Mouse (Mus musculus) erythroblast, adult 5-6 weeks (primary cell): ENCODE data around the gene Ctnna2. TPM values are rescaled to one million over a fixed set of nuclear protein-coding genes. Genes with fewer than 3 reads are reported as not detected.

Experiments used
- ATAC-seq: replicated peaks from 2 replicates; pipeline ENCODE4 v1.8.0; 2016; ENCODE audit warnings: moderate number of reproducible peaks, mild to moderate bottlenecking, moderate TSS enrichment, inconsistent platforms; ENCODE audit not compliant: poor library complexity, low FRiP score, severe bottlenecking
- total RNA-seq, 2 experiments: library from RNA; stranded (forward) in 1 of 2; stranded (reverse) in 1 of 2; fragments of 150-400 nt in 1 of 2; fragments of 200-764, 138-1000 nt in 1 of 2; gene quantifications; 2 replicates each; pipeline versions ENCODE4 v1.2.3 to v1.2.4; 2015 to 2017; ENCODE audit warnings: low replicate concordance in 2 of 2

Gene Ctnna2
- total RNA-seq, 2 experiments from 2014 or later: not detected

- no peak for ATAC-seq
Measured at GRCm38 (mm10) chr6:77462737-77463136, 516.8 kb downstream of the Ctnna2 start.

GRCm38 (mm10) chr6:77457919-77458318 is 521.6 kb downstream of the Ctnna2 start:
- ATAC-seq: no peak

- no peak for ATAC-seq
Measured at GRCm38 (mm10) chr6:77446861-77447260, 532.6 kb downstream of the Ctnna2 start.

GRCm38 (mm10) chr6:77443906-77444305 is 535.6 kb downstream of the Ctnna2 start:
- no peak for ATAC-seq

GRCm38 (mm10) chr6:77441051-77441450 is 538.4 kb downstream of the Ctnna2 start:
- ATAC-seq: no peak

- ATAC-seq: no peak
Measured at GRCm38 (mm10) chr6:77430381-77430780, 549.1 kb downstream of the Ctnna2 start.

- no peak for ATAC-seq
Measured at GRCm38 (mm10) chr6:77425746-77426145, 553.8 kb downstream of the Ctnna2 start.

- ATAC-seq: no peak
Measured at GRCm38 (mm10) chr6:77424826-77425225, 554.7 kb downstream of the Ctnna2 start.

GRCm38 (mm10) chr6:77421564-77422139 is 557.8 kb downstream of the Ctnna2 start:
- no peak for ATAC-seq

GRCm38 (mm10) chr6:77416999-77417398 is 562.5 kb downstream of the Ctnna2 start:
- no peak for ATAC-seq

- ATAC-seq: no peak
Measured at GRCm38 (mm10) chr6:77413530-77413929, 566.0 kb downstream of the Ctnna2 start.

GRCm38 (mm10) chr6:77408481-77408880 is 571.0 kb downstream of the Ctnna2 start:
- ATAC-seq: no peak

GRCm38 (mm10) chr6:77400751-77401150 is 578.7 kb downstream of the Ctnna2 start:
- ATAC-seq: no peak

GRCm38 (mm10) chr6:77391663-77392062 is 587.8 kb downstream of the Ctnna2 start:
- ATAC-seq: no peak

- ATAC-seq: no peak
Measured at GRCm38 (mm10) chr6:77381309-77381708, 598.2 kb downstream of the Ctnna2 start.

GRCm38 (mm10) chr6:77373132-77373531 is 606.4 kb downstream of the Ctnna2 start:
- no peak for ATAC-seq

GRCm38 (mm10) chr6:77371147-77371546 is 608.4 kb downstream of the Ctnna2 start:
- no peak for ATAC-seq

- ATAC-seq: no peak
Measured at GRCm38 (mm10) chr6:77358471-77358837, 621.0 kb downstream of the Ctnna2 start.

GRCm38 (mm10) chr6:77357748-77358470 is 621.6 kb downstream of the Ctnna2 start:
- ATAC-seq: no peak

- ATAC-seq: no peak
Measured at GRCm38 (mm10) chr6:77354826-77355225, 624.7 kb downstream of the Ctnna2 start.

- no peak for ATAC-seq
Measured at GRCm38 (mm10) chr6:77343781-77344180, 635.7 kb downstream of the Ctnna2 start.

- ATAC-seq: no peak
Measured at GRCm38 (mm10) chr6:77335537-77335936, 644.0 kb downstream of the Ctnna2 start.
